Mouse (Mus musculus): ENCODE measurements at regions not wholly inside any gene's neighbourhood (a gene's known extent, or its start where the extent isn't known, plus 50 kb on each side); places are given as distances from the start of the nearest gene placed in this dataset.

DNA sequence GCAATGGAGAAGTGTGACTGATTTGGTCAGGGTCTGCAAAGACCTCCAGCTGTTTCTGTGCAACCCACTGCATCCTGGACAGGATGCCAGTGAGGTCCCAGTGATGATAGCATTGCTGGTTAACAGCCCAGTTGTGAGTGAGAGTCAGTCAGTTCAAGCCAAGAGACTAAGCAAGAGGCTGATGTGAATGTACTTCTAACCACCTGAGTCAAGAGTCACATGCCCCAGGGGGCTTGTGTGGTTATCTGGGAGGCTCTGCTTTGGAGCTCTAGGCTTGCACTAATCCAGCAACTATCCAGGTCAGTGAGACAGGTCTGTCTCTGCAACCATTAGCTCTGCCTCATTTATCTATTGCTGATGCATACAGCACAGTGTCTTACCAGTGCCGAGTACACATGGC lies 55.5 kb upstream of the Irf2bp2 start:
- TF ChIP-seq CTCF (IDR thresholded peaks at IDR 0.05) (no peak), EP300 (IDR thresholded peaks at IDR 0.05) (no peak)
